Mouse (Mus musculus) 3T3-L1 (cell line): ENCODE measurements around the gene Gm28048.

Experiments used
- DNase-seq: peaks from one replicate; pipeline ENCODE4 v3.0.0-alpha.2; 2015; ENCODE audit warnings: low read depth, low spot score

Gene Gm28048

GRCm38 (mm10) chr11:22981984-22982757, at the start of gene Gm28048, which contains the start of gene Commd1:
Gm28048 (minus strand) TSS chr11:22982090.
Commd1 (minus strand) TSS chr11:22982382.
- peak; percentile 90 for DNase-seq

GRCm38 (mm10) chr11:23029399-23029798, 47.5 kb upstream of the Gm28048 start:
- DNase-seq, result no peak

GRCm38 (mm10) chr11:23028957-23029356, 47.1 kb upstream of the Gm28048 start:
- DNase-seq, result no peak

- DNase-seq, result no peak
Observed at GRCm38 (mm10) chr11:23024169-23024568, 42.3 kb upstream of the Gm28048 start.

GRCm38 (mm10) chr11:23023155-23023554, 41.3 kb upstream of the Gm28048 start:
- no peak for DNase-seq

GRCm38 (mm10) chr11:23020841-23021240, 39.0 kb upstream of the Gm28048 start:
- DNase-seq, result no peak

- DNase-seq, result no peak
Observed at GRCm38 (mm10) chr11:23020116-23020770, 38.4 kb upstream of the Gm28048 start.

- DNase-seq, result no peak
Observed at GRCm38 (mm10) chr11:23017943-23018342, 36.1 kb upstream of the Gm28048 start.

GRCm38 (mm10) chr11:23014996-23015395, 33.1 kb upstream of the Gm28048 start:
- no peak for DNase-seq

- DNase-seq, result peak; percentile 28
Observed at GRCm38 (mm10) chr11:23013580-23014294, 31.8 kb upstream of the Gm28048 start.

GRCm38 (mm10) chr11:23013096-23013495, 31.2 kb upstream of the Gm28048 start:
- no peak for DNase-seq

- DNase-seq, result no peak
Observed at GRCm38 (mm10) chr11:23008824-23009200, 26.9 kb upstream of the Gm28048 start.

GRCm38 (mm10) chr11:23008181-23008823, 26.4 kb upstream of the Gm28048 start:
- peak; percentile 85 for DNase-seq

GRCm38 (mm10) chr11:23007481-23008180, 25.7 kb upstream of the Gm28048 start, which contains the start of gene Fam161a:
Fam161a (plus strand) TSS chr11:23007531.
- peak; percentile 98 for DNase-seq

- DNase-seq, result no peak
Observed at GRCm38 (mm10) chr11:23007166-23007480, 25.2 kb upstream of the Gm28048 start.

- DNase-seq, result no peak
Observed at GRCm38 (mm10) chr11:23005276-23005675, 23.4 kb upstream of the Gm28048 start.

GRCm38 (mm10) chr11:22998308-22998707, 16.4 kb upstream of the Gm28048 start:
- DNase-seq, result no peak

GRCm38 (mm10) chr11:22995461-22995860, 13.6 kb upstream of the Gm28048 start:
- DNase-seq, result no peak

GRCm38 (mm10) chr11:22994271-22994670, 12.4 kb upstream of the Gm28048 start:
- no peak for DNase-seq

GRCm38 (mm10) chr11:22991218-22991835, 9.4 kb upstream of the Gm28048 start:
- peak; percentile 20 for DNase-seq
